Mouse (Mus musculus): ENCODE measurements around the gene Kcnip3. TPM values are rescaled to one million over a fixed set of nuclear protein-coding genes. Genes with fewer than 3 reads are reported as not detected.

Kcnip3 gene
- polyA plus RNA-seq, 1 experiment from 2014 or later: 4.0 TPM

DNA sequence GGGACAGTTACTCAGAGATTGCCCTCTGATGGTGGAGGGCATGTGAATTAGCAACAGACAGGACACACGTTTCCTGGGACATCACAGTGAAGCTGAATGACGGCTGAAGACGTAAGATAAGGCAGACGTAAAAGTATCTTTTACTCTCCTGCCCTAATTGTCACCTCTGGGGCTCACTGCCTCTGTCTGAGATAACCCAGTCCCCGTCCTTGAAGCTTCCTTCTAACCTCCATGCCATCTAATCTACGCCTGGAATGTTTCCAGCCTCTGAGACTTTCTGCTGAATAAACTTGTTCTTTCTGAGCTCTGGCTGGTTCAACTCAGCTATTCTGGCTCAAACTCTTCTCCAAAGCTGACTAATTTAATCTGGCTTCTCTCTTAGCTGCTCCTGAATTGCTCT is 70.1 kb downstream of the Kcnip3 start:
- Histone ChIP-seq H3K9ac (no peak overlapping the region), H3K36me3 (no peaks in the 10 kb centered on the region), H3K27ac (no peak overlapping the region), H3K4me2 (replicated peaks) (no peak overlapping the region), H3K9me3 (no peaks in the 10 kb centered on the region), H3K27me3 (replicated peaks) (no peaks in the 10 kb centered on the region), H3K4me1 (replicated peaks) (no peaks in the 10 kb centered on the region), H3K4me3 (replicated peaks) (no peak overlapping the region)
- no peak for ATAC-seq
- WGBS: 10% methylated on average over 6 of the region's 6 CpGs

- no peak overlapping the region for H3K4me3 ChIP-seq (replicated peaks)
- no peaks in the 10 kb centered on the region for H3K36me3 ChIP-seq
- ATAC-seq: no peak
- H3K27me3 ChIP-seq (replicated peaks): no peaks in the 10 kb centered on the region
- 0 out of 2 replicates have a peak, but pooled peaks cover 2% of the 10 kb centered on the region for H3K4me1 ChIP-seq (replicated peaks)
- no peak overlapping the region for H3K27ac ChIP-seq
- 23% methylated on average over 7 of the region's 7 CpGs for WGBS
- no peak overlapping the region for H3K9ac ChIP-seq
- H3K9me3 ChIP-seq: no peaks in the 10 kb centered on the region
- no peak overlapping the region for H3K4me2 ChIP-seq (replicated peaks)
These were observed 72.2 kb downstream of the Kcnip3 start for GRCm38 (mm10) chr2:127449691-127450090.

- Histone ChIP-seq H3K9ac (no peak overlapping the region), H3K27me3 (replicated peaks) (no peaks in the 10 kb centered on the region), H3K4me1 (replicated peaks) (0 out of 2 replicates have a peak, but pooled peaks cover 3% of the 10 kb centered on the region), H3K36me3 (no peaks in the 10 kb centered on the region), H3K27ac (no peak overlapping the region), H3K9me3 (no peaks in the 10 kb centered on the region), H3K4me2 (replicated peaks) (no peak overlapping the region), H3K4me3 (replicated peaks) (no peak overlapping the region)
- WGBS: 45% methylated on average over 3 of the region's 3 CpGs
- ATAC-seq: no peak
These were observed 75.0 kb downstream of the Kcnip3 start for GRCm38 (mm10) chr2:127446847-127447246.

GRCm38 (mm10) chr2:127444055-127444789 is 77.7 kb downstream of the Kcnip3 start, which contains the start of gene Fahd2a:
Fahd2a (minus strand) TSS chr2:127444565.
- Histone ChIP-seq H3K4me3 (replicated peaks) (peak within 1 kb of the TSS; percentile 59), H3K27me3 (replicated peaks) (no peaks in the 10 kb centered on the region), H3K9ac (peak within 1 kb of the TSS; percentile 58), H3K27ac (no peak within 1 kb of the TSS), H3K4me1 (replicated peaks) (0 out of 2 replicates have a peak, but pooled peaks cover 3% of the 10 kb centered on the region), H3K9me3 (no peaks in the 10 kb centered on the region), H3K4me2 (replicated peaks) (peak within 1 kb of the TSS; percentile 69), H3K36me3 (no peaks in the 10 kb centered on the region)
- 4% methylated on average over 37 of the region's 37 CpGs for WGBS
- ATAC-seq: peak; percentile 96

GRCm38 (mm10) chr2:127437697-127438096 is 84.2 kb downstream of the Kcnip3 start:
- no peak overlapping the region for H3K9ac ChIP-seq
- H3K27ac ChIP-seq: no peak overlapping the region
- H3K4me1 ChIP-seq (replicated peaks): no peaks in the 10 kb centered on the region
- no peaks in the 10 kb centered on the region for H3K27me3 ChIP-seq (replicated peaks)
- no peak for ATAC-seq
- H3K4me2 ChIP-seq (replicated peaks): no peak overlapping the region
- no peaks in the 10 kb centered on the region for H3K36me3 ChIP-seq
- H3K4me3 ChIP-seq (replicated peaks): no peak overlapping the region
- 89% methylated on average over 5 of the region's 5 CpGs for WGBS
- H3K9me3 ChIP-seq: no peaks in the 10 kb centered on the region

DNA sequence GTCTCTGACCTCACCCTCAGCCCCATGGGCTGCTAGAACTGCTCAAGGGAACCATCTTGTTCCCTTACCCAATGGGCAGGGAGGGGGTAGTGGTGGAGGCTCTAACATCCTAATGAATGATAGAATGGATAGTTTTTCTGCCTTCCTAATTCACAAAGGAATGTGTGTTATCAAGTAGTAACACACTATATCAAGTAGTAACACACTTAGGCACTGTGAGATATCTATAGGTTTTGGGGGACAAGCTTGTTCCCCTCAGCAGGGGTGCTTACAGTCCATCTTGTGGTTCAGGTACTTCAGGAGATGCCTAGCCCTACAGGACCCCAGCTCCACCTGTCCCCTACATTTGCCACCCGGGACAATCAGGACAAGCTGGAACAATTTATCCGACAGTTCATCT is 86.3 kb downstream of the Kcnip3 start:
- Histone ChIP-seq H3K4me2 (replicated peaks) (no peak overlapping the region), H3K9me3 (no peaks in the 10 kb centered on the region), H3K4me1 (replicated peaks) (no peaks in the 10 kb centered on the region), H3K27ac (no peak overlapping the region), H3K27me3 (replicated peaks) (no peaks in the 10 kb centered on the region; the same call in 1 of the 2 replicates), H3K4me3 (replicated peaks) (no peak overlapping the region), H3K9ac (no peak overlapping the region), H3K36me3 (no peaks in the 10 kb centered on the region)
- WGBS: 94% methylated on average over 2 of the region's 2 CpGs
- no peak for ATAC-seq

DNA sequence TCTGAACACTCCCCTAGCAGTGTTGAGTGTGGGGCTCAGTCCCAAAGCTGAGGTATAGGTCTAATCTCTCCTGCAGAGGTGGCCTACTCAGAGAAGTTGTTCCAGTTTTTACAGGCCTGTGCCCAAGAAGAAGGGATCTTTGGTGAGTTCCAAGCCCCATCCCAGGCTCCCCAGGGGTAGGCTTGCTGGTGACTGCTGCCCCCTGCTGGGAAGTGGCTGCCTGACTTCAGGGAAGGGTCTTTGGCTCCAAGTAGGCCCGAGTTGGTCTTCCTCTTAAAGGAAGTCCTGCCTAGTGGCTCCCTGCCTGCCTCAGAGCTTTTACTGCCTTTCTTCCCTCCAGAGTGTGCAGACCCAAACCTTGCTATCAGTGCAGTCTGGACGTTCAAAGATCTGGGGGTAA is 86.8 kb downstream of the Kcnip3 start:
- H3K4me3 ChIP-seq (replicated peaks): no peak overlapping the region
- WGBS: 52% methylated on average over 2 of the region's 2 CpGs
- H3K4me2 ChIP-seq (replicated peaks): no peak overlapping the region
- no peaks in the 10 kb centered on the region; the same call in 1 of the 2 replicates for H3K27me3 ChIP-seq (replicated peaks)
- no peak overlapping the region for H3K9ac ChIP-seq
- no peak for ATAC-seq
- H3K27ac ChIP-seq: no peak overlapping the region
- no peaks in the 10 kb centered on the region for H3K4me1 ChIP-seq (replicated peaks)
- H3K36me3 ChIP-seq: no peaks in the 10 kb centered on the region
- no peaks in the 10 kb centered on the region for H3K9me3 ChIP-seq

- Histone ChIP-seq H3K9ac (no peak overlapping the region), H3K4me2 (replicated peaks) (no peak overlapping the region), H3K27ac (no peak overlapping the region), H3K27me3 (replicated peaks) (no peaks in the 10 kb centered on the region; the same call in 1 of the 2 replicates), H3K36me3 (no peaks in the 10 kb centered on the region), H3K4me3 (replicated peaks) (no peak overlapping the region), H3K9me3 (no peaks in the 10 kb centered on the region), H3K4me1 (replicated peaks) (no peaks in the 10 kb centered on the region)
- 73% methylated on average over 9 of the region's 9 CpGs for WGBS
- ATAC-seq: peak; percentile 44
These were observed 88.2 kb downstream of the Kcnip3 start for GRCm38 (mm10) chr2:127433487-127434295.

DNA sequence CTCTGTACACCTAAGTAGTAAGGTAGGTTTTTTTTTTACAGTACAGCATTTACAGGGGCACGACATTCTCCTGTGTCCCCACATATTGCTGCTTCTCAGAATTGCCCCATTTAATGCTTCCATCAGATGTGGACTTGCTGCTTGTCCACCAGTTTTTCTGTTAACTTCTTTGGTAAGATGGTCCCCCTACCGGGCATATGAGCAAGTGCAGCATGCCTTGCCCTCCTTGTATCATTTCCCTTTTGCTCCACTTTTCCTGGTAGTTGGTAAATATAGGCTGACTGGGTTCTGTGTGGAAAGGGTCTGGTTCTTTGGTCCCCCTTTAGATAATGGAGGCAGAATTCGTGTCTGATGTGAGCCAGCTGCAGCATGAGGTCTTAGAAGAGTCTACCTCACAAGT is 91.7 kb downstream of the Kcnip3 start:
- no peak overlapping the region for H3K4me2 ChIP-seq (replicated peaks)
- H3K36me3 ChIP-seq: no peaks in the 10 kb centered on the region
- H3K27me3 ChIP-seq (replicated peaks): no peaks in the 10 kb centered on the region; the same call in 1 of the 2 replicates
- H3K27ac ChIP-seq: no peak overlapping the region
- no peak overlapping the region for H3K4me3 ChIP-seq (replicated peaks)
- no peak for ATAC-seq
- H3K4me1 ChIP-seq (replicated peaks): no peaks in the 10 kb centered on the region
- no peaks in the 10 kb centered on the region for H3K9me3 ChIP-seq
- 22% methylated on average over 3 of the region's 3 CpGs for WGBS
- no peak overlapping the region for H3K9ac ChIP-seq

- Histone ChIP-seq H3K4me2 (replicated peaks) (no peak within 1 kb of the TSS), H3K4me1 (replicated peaks) (no peaks in the 10 kb centered on the region), H3K27ac (no peak within 1 kb of the TSS), H3K9ac (no peak within 1 kb of the TSS), H3K9me3 (no peaks in the 10 kb centered on the region), H3K27me3 (replicated peaks) (no peaks in the 10 kb centered on the region), H3K4me3 (replicated peaks) (no peak within 1 kb of the TSS), H3K36me3 (no peaks in the 10 kb centered on the region)
- WGBS: 81% methylated on average over 17 of the region's 17 CpGs
- ATAC-seq: no peak
These were observed 96.9 kb downstream of the Kcnip3 start, which contains the start of gene Gpat2 for GRCm38 (mm10) chr2:127424977-127425376. Gpat2 (plus strand) TSS chr2:127425199.

DNA sequence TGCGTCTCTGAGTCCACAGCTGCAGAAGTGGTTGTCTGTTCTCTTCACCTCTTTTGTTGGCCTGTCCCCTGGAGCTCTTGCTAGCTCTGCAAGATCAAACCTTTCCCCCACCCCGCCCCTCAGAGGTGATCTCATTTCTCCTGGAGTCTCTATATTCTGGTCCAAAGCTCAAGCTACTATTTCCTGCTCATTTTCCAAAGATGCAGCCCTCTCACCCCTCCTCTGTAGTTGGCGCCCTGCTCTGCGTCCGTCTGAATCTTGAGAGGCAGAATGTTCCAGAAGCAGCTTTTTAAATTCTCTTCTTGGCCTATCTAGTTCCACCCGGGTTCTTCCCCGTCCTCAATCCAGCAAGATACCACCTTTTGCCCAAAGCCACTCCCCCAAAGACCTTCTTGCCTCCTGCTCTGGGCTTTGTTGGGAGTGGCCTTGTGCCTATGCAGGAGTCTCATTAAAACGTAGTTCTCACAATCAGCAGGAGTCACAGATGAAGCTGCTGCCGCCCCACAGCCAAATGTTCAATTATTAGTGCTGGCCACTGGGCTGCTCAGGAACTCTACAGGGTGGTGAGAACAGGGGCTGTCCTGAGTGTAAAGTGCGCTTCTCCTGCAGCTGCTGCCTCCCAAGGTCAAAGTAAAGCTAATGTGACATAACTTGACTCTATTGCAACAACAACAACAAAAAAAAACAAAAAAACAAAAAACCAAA is 103.5 kb downstream of the Kcnip3 start:
- Histone ChIP-seq H3K4me1 (replicated peaks) (no peaks in the 10 kb centered on the region), H3K36me3 (no peaks in the 10 kb centered on the region), H3K27me3 (replicated peaks) (0 out of 2 replicates have a peak, but pooled peaks cover 3% of the 10 kb centered on the region), H3K4me2 (replicated peaks) (no peak overlapping the region), H3K4me3 (replicated peaks) (no peak overlapping the region), H3K27ac (no peak overlapping the region), H3K9ac (no peak overlapping the region), H3K9me3 (no peaks in the 10 kb centered on the region)
- peak; percentile 58; the same call in 1 of the 2 replicates for ATAC-seq
- 65% methylated on average over 10 of the region's 10 CpGs for WGBS

GRCm38 (mm10) chr2:127416706-127417105 is 105.2 kb downstream of the Kcnip3 start:
- no peak overlapping the region for H3K27ac ChIP-seq
- ATAC-seq: no peak
- no peaks in the 10 kb centered on the region for H3K9me3 ChIP-seq
- H3K9ac ChIP-seq: no peak overlapping the region
- no peak overlapping the region for H3K4me2 ChIP-seq (replicated peaks)
- H3K4me3 ChIP-seq (replicated peaks): no peak overlapping the region
- H3K36me3 ChIP-seq: no peaks in the 10 kb centered on the region
- no peaks in the 10 kb centered on the region for H3K4me1 ChIP-seq (replicated peaks)
- H3K27me3 ChIP-seq (replicated peaks): 0 out of 2 replicates have a peak, but pooled peaks cover 3% of the 10 kb centered on the region
- WGBS: 58% methylated on average over 3 of the region's 3 CpGs
